Mouse (Mus musculus): ENCODE data around the gene Abca8b. TPM values are rescaled to one million over a fixed set of nuclear protein-coding genes. Genes with fewer than 3 reads are reported as not detected.

Abca8b gene
- polyA plus RNA-seq, 1 experiment from 2014 or later, result 9.8 TPM

- H3K27me3 ChIP-seq (ENCODE audit: control insufficient read depth, insufficient read depth, low read depth, low read length), result no peaks in the 10 kb centered on the region
- H3K27ac ChIP-seq (ENCODE audit: low read length), result no peak overlapping the region
- no peaks in the 10 kb centered on the region for H3K36me3 ChIP-seq (ENCODE audit: control insufficient read depth, insufficient read depth)
- H3K4me1 ChIP-seq (ENCODE audit: control insufficient read depth, low read depth, low read length), result no peaks in the 10 kb centered on the region
- 68% methylated on average over 2 of the region's 2 CpGs for WGBS (ENCODE audit: insufficient replicate concordance)
- ATAC-seq (ENCODE audit: low read depth), result no peak
- no peak overlapping the region for H3K9ac ChIP-seq (ENCODE audit: low read depth, low read length)
- H3K9me3 ChIP-seq (replicated peaks; ENCODE audit: control insufficient read depth, low read length), result no peaks in the 10 kb centered on the region
- H3K4me2 ChIP-seq (ENCODE audit: low read depth, low read length), result no peak overlapping the region
- H3K4me3 ChIP-seq (ENCODE audit: low read depth, low read length), result no peak overlapping the region
Observed at GRCm38 (mm10) chr11:109907508-109907907, 88.1 kb downstream of the Abca8b start.

- Histone ChIP-seq H3K9ac (ENCODE audit: low read depth, low read length) (no peak overlapping the region), H3K9me3 (replicated peaks; ENCODE audit: control insufficient read depth, low read length) (no peaks in the 10 kb centered on the region), H3K36me3 (ENCODE audit: control insufficient read depth, insufficient read depth) (no peaks in the 10 kb centered on the region), H3K27ac (ENCODE audit: low read length) (no peak overlapping the region), H3K4me1 (ENCODE audit: control insufficient read depth, low read depth, low read length) (no peaks in the 10 kb centered on the region), H3K27me3 (ENCODE audit: control insufficient read depth, insufficient read depth, low read depth, low read length) (no peaks in the 10 kb centered on the region), H3K4me2 (ENCODE audit: low read depth, low read length) (no peak overlapping the region), H3K4me3 (ENCODE audit: low read depth, low read length) (no peak overlapping the region)
- 49% methylated on average over 6 of the region's 6 CpGs for WGBS (ENCODE audit: insufficient replicate concordance)
- no peak for ATAC-seq (ENCODE audit: low read depth)
Observed at GRCm38 (mm10) chr11:109902616-109903598, 92.7 kb downstream of the Abca8b start.

GRCm38 (mm10) chr11:109900491-109901241 lies 95.0 kb downstream of the Abca8b start:
- Histone ChIP-seq H3K4me3 (ENCODE audit: low read depth, low read length) (no peak overlapping the region), H3K4me1 (ENCODE audit: control insufficient read depth, low read depth, low read length) (no peaks in the 10 kb centered on the region), H3K36me3 (ENCODE audit: control insufficient read depth, insufficient read depth) (no peaks in the 10 kb centered on the region), H3K27ac (ENCODE audit: low read length) (no peak overlapping the region), H3K27me3 (ENCODE audit: control insufficient read depth, insufficient read depth, low read depth, low read length) (no peaks in the 10 kb centered on the region), H3K9ac (ENCODE audit: low read depth, low read length) (no peak overlapping the region), H3K9me3 (replicated peaks; ENCODE audit: control insufficient read depth, low read length) (no peaks in the 10 kb centered on the region), H3K4me2 (ENCODE audit: low read depth, low read length) (no peak overlapping the region)
- no peak for ATAC-seq (ENCODE audit: low read depth)
- WGBS (ENCODE audit: insufficient replicate concordance), result 37% methylated on average over 4 of the region's 4 CpGs

- Histone ChIP-seq H3K36me3 (ENCODE audit: control insufficient read depth, insufficient read depth) (no peaks in the 10 kb centered on the region), H3K9ac (ENCODE audit: low read depth, low read length) (no peak overlapping the region), H3K4me3 (ENCODE audit: low read depth, low read length) (no peak overlapping the region), H3K9me3 (replicated peaks; ENCODE audit: control insufficient read depth, low read length) (no peaks in the 10 kb centered on the region), H3K4me1 (ENCODE audit: control insufficient read depth, low read depth, low read length) (no peaks in the 10 kb centered on the region), H3K27me3 (ENCODE audit: control insufficient read depth, insufficient read depth, low read depth, low read length) (no peaks in the 10 kb centered on the region), H3K4me2 (ENCODE audit: low read depth, low read length) (no peak overlapping the region), H3K27ac (ENCODE audit: low read length) (no peak overlapping the region)
- 66% methylated on average over 6 of the region's 6 CpGs for WGBS (ENCODE audit: insufficient replicate concordance)
- ATAC-seq (ENCODE audit: low read depth), result no peak
Observed at GRCm38 (mm10) chr11:109898791-109899467, 96.7 kb downstream of the Abca8b start.

- H3K4me2 ChIP-seq (ENCODE audit: low read depth, low read length), result no peak overlapping the region
- WGBS (ENCODE audit: insufficient replicate concordance), result 55% methylated on average over 6 of the region's 6 CpGs
Observed at GRCm38 (mm10) chr11:109895952-109896530, 99.6 kb downstream of the Abca8b start.

GRCm38 (mm10) chr11:109895496-109895895 lies 100.1 kb downstream of the Abca8b start:
- Histone ChIP-seq H3K4me2 (ENCODE audit: low read depth, low read length) (no peak overlapping the region), H3K4me3 (ENCODE audit: low read depth, low read length) (no peak overlapping the region), H3K9me3 (replicated peaks; ENCODE audit: control insufficient read depth, low read length) (no peaks in the 10 kb centered on the region), H3K27me3 (ENCODE audit: control insufficient read depth, insufficient read depth, low read depth, low read length) (no peaks in the 10 kb centered on the region), H3K36me3 (ENCODE audit: control insufficient read depth, insufficient read depth) (no peaks in the 10 kb centered on the region), H3K27ac (ENCODE audit: low read length) (no peak overlapping the region), H3K9ac (ENCODE audit: low read depth, low read length) (no peak overlapping the region), H3K4me1 (ENCODE audit: control insufficient read depth, low read depth, low read length) (no peaks in the 10 kb centered on the region)
- ATAC-seq (ENCODE audit: low read depth), result no peak
- 51% methylated on average over 4 of the region's 4 CpGs for WGBS (ENCODE audit: insufficient replicate concordance)

More at GRCm38 (mm10) chr11:109895952-109896530, 99.6 kb downstream of the Abca8b start:
- Histone ChIP-seq H3K27me3 (ENCODE audit: control insufficient read depth, insufficient read depth, low read depth, low read length) (no peaks in the 10 kb centered on the region), H3K4me3 (ENCODE audit: low read depth, low read length) (no peak overlapping the region), H3K4me1 (ENCODE audit: control insufficient read depth, low read depth, low read length) (no peaks in the 10 kb centered on the region), H3K36me3 (ENCODE audit: control insufficient read depth, insufficient read depth) (no peaks in the 10 kb centered on the region), H3K9me3 (replicated peaks; ENCODE audit: control insufficient read depth, low read length) (no peaks in the 10 kb centered on the region), H3K9ac (ENCODE audit: low read depth, low read length) (no peak overlapping the region), H3K27ac (ENCODE audit: low read length) (no peak overlapping the region)
- ATAC-seq (ENCODE audit: low read depth), result no peak

- ATAC-seq (ENCODE audit: low read depth), result no peak
- Histone ChIP-seq H3K27ac (ENCODE audit: low read length) (no peak overlapping the region), H3K9me3 (replicated peaks; ENCODE audit: control insufficient read depth, low read length) (no peaks in the 10 kb centered on the region), H3K4me3 (ENCODE audit: low read depth, low read length) (no peak overlapping the region), H3K4me1 (ENCODE audit: control insufficient read depth, low read depth, low read length) (no peaks in the 10 kb centered on the region), H3K4me2 (ENCODE audit: low read depth, low read length) (no peak overlapping the region), H3K9ac (ENCODE audit: low read depth, low read length) (no peak overlapping the region), H3K27me3 (ENCODE audit: control insufficient read depth, insufficient read depth, low read depth, low read length) (no peaks in the 10 kb centered on the region), H3K36me3 (ENCODE audit: control insufficient read depth, insufficient read depth) (no peaks in the 10 kb centered on the region)
- WGBS (ENCODE audit: insufficient replicate concordance), result 59% methylated on average over 3 of the region's 3 CpGs
Observed at GRCm38 (mm10) chr11:109893894-109894804, 101.5 kb downstream of the Abca8b start.

- Histone ChIP-seq H3K27me3 (ENCODE audit: control insufficient read depth, insufficient read depth, low read depth, low read length) (no peaks in the 10 kb centered on the region), H3K27ac (ENCODE audit: low read length) (no peak overlapping the region), H3K36me3 (ENCODE audit: control insufficient read depth, insufficient read depth) (no peaks in the 10 kb centered on the region), H3K9me3 (replicated peaks; ENCODE audit: control insufficient read depth, low read length) (no peaks in the 10 kb centered on the region), H3K4me2 (ENCODE audit: low read depth, low read length) (no peak overlapping the region), H3K4me1 (ENCODE audit: control insufficient read depth, low read depth, low read length) (no peaks in the 10 kb centered on the region), H3K4me3 (ENCODE audit: low read depth, low read length) (no peak overlapping the region), H3K9ac (ENCODE audit: low read depth, low read length) (no peak overlapping the region)
- WGBS (ENCODE audit: insufficient replicate concordance), result 53% methylated on average over 4 of the region's 4 CpGs
- ATAC-seq (ENCODE audit: low read depth), result no peak
Observed at GRCm38 (mm10) chr11:109891989-109892386, 103.7 kb downstream of the Abca8b start.
